Mouse (Mus musculus): ENCODE measurements at regions not wholly inside any gene's neighbourhood (a gene's known extent, or its start where the extent isn't known, plus 50 kb on each side); places are given as distances from the start of the nearest gene placed in this dataset.

GRCm38 (mm10) chr14:25228321-25229047, 230.5 kb upstream of the Zmiz1 start:
- CTCF ChIA-PET, result no interaction called here

GRCm38 (mm10) chr14:25229569-25229968, 229.4 kb upstream of the Zmiz1 start:
- CTCF ChIA-PET, result no interaction called here

- CTCF ChIA-PET, result no interaction called here
These were observed 227.1 kb upstream of the Zmiz1 start for GRCm38 (mm10) chr14:25231881-25232280.

- CTCF ChIA-PET, result no interaction called here
These were observed 222.5 kb upstream of the Zmiz1 start for GRCm38 (mm10) chr14:25236421-25236973.

- CTCF ChIA-PET, result no interaction called here
These were observed 219.5 kb upstream of the Zmiz1 start for GRCm38 (mm10) chr14:25239335-25239960.

GRCm38 (mm10) chr14:25242753-25243152, 216.2 kb upstream of the Zmiz1 start:
- CTCF ChIA-PET, result no interaction called here

- CTCF ChIA-PET, result no interaction called here
These were observed 215.7 kb upstream of the Zmiz1 start for GRCm38 (mm10) chr14:25243289-25243688.

GRCm38 (mm10) chr14:25243698-25244097, 215.3 kb upstream of the Zmiz1 start:
- CTCF ChIA-PET, result no interaction called here

- CTCF ChIA-PET, result no interaction called here
These were observed 214.1 kb upstream of the Zmiz1 start for GRCm38 (mm10) chr14:25244841-25245240.

GRCm38 (mm10) chr14:25245691-25246090, 213.3 kb upstream of the Zmiz1 start:
- CTCF ChIA-PET, result no interaction called here

GRCm38 (mm10) chr14:25248941-25249340, 210.0 kb upstream of the Zmiz1 start:
- CTCF ChIA-PET, result no interaction called here

GRCm38 (mm10) chr14:25253016-25253850, 205.8 kb upstream of the Zmiz1 start:
- CTCF ChIA-PET, result no interaction called here

GRCm38 (mm10) chr14:25263121-25263520, 195.9 kb upstream of the Zmiz1 start:
- CTCF ChIA-PET, result no interaction called here

GRCm38 (mm10) chr14:25266846-25267245, 192.1 kb upstream of the Zmiz1 start:
- CTCF ChIA-PET, result no interaction called here

- CTCF ChIA-PET, result interaction anchor here (0.6 kb wide), 1 partner anchor 64 kb away, joined by 5 read pairs; no protein-coding TSS in a partner anchor
These were observed 190.8 kb upstream of the Zmiz1 start for GRCm38 (mm10) chr14:25268090-25268631.

- CTCF ChIA-PET, result no interaction called here
These were observed 188.6 kb upstream of the Zmiz1 start for GRCm38 (mm10) chr14:25270227-25270876.

GRCm38 (mm10) chr14:25272366-25273156, 186.4 kb upstream of the Zmiz1 start:
- CTCF ChIA-PET, result no interaction called here

- CTCF ChIA-PET, result no interaction called here
These were observed 179.2 kb upstream of the Zmiz1 start for GRCm38 (mm10) chr14:25279751-25280150.

- CTCF ChIA-PET, result no interaction called here
These were observed 166.4 kb upstream of the Zmiz1 start for GRCm38 (mm10) chr14:25292557-25292956.

GRCm38 (mm10) chr14:25294226-25294625, 164.8 kb upstream of the Zmiz1 start:
- CTCF ChIA-PET, result no interaction called here

Data from spleen, embryonic (tissue).